ENCODE assay signal across 8 mouse cellular contexts in the genomic region with DNA sequence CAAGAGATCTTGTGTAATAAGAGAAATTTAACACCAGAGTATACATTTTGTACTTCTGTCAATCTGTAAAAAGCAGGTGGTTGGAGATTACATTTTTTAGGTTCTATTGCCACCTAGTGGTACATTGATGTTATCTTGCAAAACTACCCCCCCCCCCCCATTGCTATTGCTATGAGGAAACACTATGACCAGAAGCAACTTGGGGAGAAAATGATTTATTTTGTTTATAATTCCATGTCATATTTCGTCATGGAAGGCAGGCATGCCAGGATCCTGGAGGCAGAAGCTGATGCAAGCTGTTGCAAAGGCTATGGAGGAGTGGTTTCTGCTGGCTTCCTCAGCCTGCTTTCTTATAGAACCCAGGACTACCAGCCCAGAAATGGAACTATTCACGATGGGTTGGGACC.
DNase-seq lines count a peak whose midpoint lies in the region; ATAC-seq and TF ChIP-seq lines count a peak whose summit lies in the region.

No protein-coding gene starts in this region.

- no peaks in the 10 kb centered on the region for H3K4me1 ChIP-seq in thymus, adult 2 months (replicated peaks; ENCODE audit: control insufficient read depth, insufficient read depth, low read length)
- H3K4me1 ChIP-seq in forebrain, embryonic 12.5 days: no peaks in the 10 kb centered on the region

- 66% methylated on average over 2 of the region's 2 CpGs for WGBS in thymus, adult 2 months
- 63% methylated on average over 2 of the region's 2 CpGs for whole genome bisulfite sequencing in forebrain, embryonic 12.5 days

- no peaks in the 10 kb centered on the region for H3K36me3 ChIP-seq in thymus, adult 2 months (ENCODE audit: control insufficient read depth, insufficient read depth, low read length)
- no peaks in the 10 kb centered on the region for H3K36me3 ChIP-seq in forebrain, embryonic 12.5 days (replicated peaks)

- no peak overlapping the region for H3K9ac ChIP-seq in forebrain, embryonic 12.5 days

- no peak for ATAC-seq in forebrain, embryonic 12.5 days (ENCODE audit: low FRiP score)

- DNase-seq in layer of hippocampus, adult 11-12 months (ENCODE audit: low spot score): peak; percentile 10
- DNase-seq in layer of hippocampus, adult 9-11 months: no peak
- DNase-seq in Muller cell, postnatal 12 days (ENCODE audit: inconsistent ontology term): peak; percentile 31
- DNase-seq in embryo, embryonic 9.5 days (ENCODE audit: extremely low spot score): peak; percentile 25
- peak; percentile 43 to 55 for DNase-seq in lung, postnatal 4 days
- DNase-seq in thymus, postnatal 25 days: no peak
- DNase-seq in thymus, adult 2 months: no peak

- H3K27ac ChIP-seq in thymus, adult 2 months (ENCODE audit: control insufficient read depth, insufficient read depth, low read length): no peak overlapping the region
- H3K27ac ChIP-seq in forebrain, embryonic 12.5 days: no peak overlapping the region

- no peaks in the 10 kb centered on the region for H3K27me3 ChIP-seq in thymus, adult 2 months (ENCODE audit: control insufficient read depth, insufficient read depth, low read length)
- H3K27me3 ChIP-seq in forebrain, embryonic 12.5 days: no peaks in the 10 kb centered on the region

- no peaks in the 10 kb centered on the region for H3K9me3 ChIP-seq in forebrain, embryonic 12.5 days

- H3K4me3 ChIP-seq in thymus, adult 2 months (ENCODE audit: control insufficient read depth, insufficient read depth, low read length): no peak overlapping the region
- H3K4me3 ChIP-seq in forebrain, embryonic 12.5 days (replicated peaks): no peak overlapping the region

- TF ChIP-seq CTCF in thymus, adult 2 months (IDR thresholded peaks at IDR 0.05; ENCODE audit: borderline replicate concordance, control insufficient read depth, extremely low read depth, insufficient read depth, low read length, poor library complexity): no peak

- TF ChIP-seq POLR2A in thymus, adult 2 months (IDR thresholded peaks at IDR 0.05; ENCODE audit: control insufficient read depth, extremely low read depth, insufficient read depth, low read length, poor library complexity): no peak

- H3K4me2 ChIP-seq in forebrain, embryonic 12.5 days: no peak overlapping the region

Comparison
In these comparisons a context has a peak if more than half of its experiments do, and no peak if none do; other contexts are left out.
1. DNase-seq: peak in layer of hippocampus, adult 11-12 months (single experiment), Muller cell, postnatal 12 days (single experiment), embryo, embryonic 9.5 days (single experiment) and lung, postnatal 4 days (2 of 2); none in layer of hippocampus, adult 9-11 months (single experiment), thymus, postnatal 25 days (single experiment) and thymus, adult 2 months (single experiment).